Mouse (Mus musculus): Measurements from ENCODE around the gene Cdc73. TPM values are rescaled to one million over a fixed set of nuclear protein-coding genes. Genes with fewer than 3 reads are reported as not detected.

Cdc73 gene
- total and polyA plus RNA-seq, 3 experiments, result 13.4 to 85.0 (median 21.5) TPM

- peaks cover 20 to 61% of the 10 kb centered on the region in 2 experiments for H3K36me3 ChIP-seq (replicated peaks in 1 of 2; ENCODE audit: control insufficient read depth in 1 of 2, insufficient read depth in 1 of 2, low read length in 1 of 2)
- no peak for TF ChIP-seq NELFE (IDR thresholded peaks at IDR 0.05; ENCODE audit: low read depth, low read length)
- TF ChIP-seq MAFK (IDR thresholded peaks at IDR 0.05; ENCODE audit: insufficient replicate concordance, low read length), result no peak
- no peak for TF ChIP-seq ETS1 (conservative IDR thresholded peaks at IDR 0.05; ENCODE audit: low read depth, low read length)
- TF ChIP-seq MAZ (IDR thresholded peaks at IDR 0.05; ENCODE audit: low read depth, low read length), result no peak
- TF ChIP-seq TCF12 (IDR thresholded peaks at IDR 0.05; ENCODE audit: low read depth, low read length), result no peak
- no peak for TF ChIP-seq JUN (IDR thresholded peaks at IDR 0.05; ENCODE audit: insufficient read depth, low read depth, low read length)
- TF ChIP-seq ZC3H11A (IDR thresholded peaks at IDR 0.05; ENCODE audit: low read depth, low read length), result no peak
- TF ChIP-seq GABPA (IDR thresholded peaks at IDR 0.05; ENCODE audit: insufficient replicate concordance, low read depth, low read length), result no peak
- TF ChIP-seq KAT2A (IDR thresholded peaks at IDR 0.05; ENCODE audit: insufficient replicate concordance, low read length), result no peak
- no peak for TF ChIP-seq CHD1 (IDR thresholded peaks at IDR 0.05; ENCODE audit: low read depth, low read length)
- no peak for TF ChIP-seq USF2 (conservative IDR thresholded peaks at IDR 0.05; ENCODE audit: low read depth, low read length)
Measured at GRCm38 (mm10) chr1:143745871-143746270, 43.2 kb upstream of the Cdc73 start.

GRCm38 (mm10) chr1:143742186-143742585 lies 39.5 kb upstream of the Cdc73 start:
- TF ChIP-seq ZNF384 (IDR thresholded peaks at IDR 0.05; ENCODE audit: low read depth, low read length) (no peak), CHD1 (IDR thresholded peaks at IDR 0.05; ENCODE audit: low read depth, low read length) (no peak), PAX5 (IDR thresholded peaks at IDR 0.05; ENCODE audit: low read length) (no peak), ETS1 (conservative IDR thresholded peaks at IDR 0.05; ENCODE audit: low read depth, low read length) (no peak), CTCF (conservative IDR thresholded peaks at IDR 0.05 in 1 of 2, IDR thresholded peaks at IDR 0.05 in 1 of 2; ENCODE audit: low read depth in 2 of 2, low read length in 2 of 2) (no peak), MAFK (IDR thresholded peaks at IDR 0.05; ENCODE audit: insufficient replicate concordance, low read length) (no peak), ZC3H11A (IDR thresholded peaks at IDR 0.05; ENCODE audit: low read depth, low read length) (no peak), HCFC1 (IDR thresholded peaks at IDR 0.05; ENCODE audit: low read depth, low read length) (no peak), SIN3A (IDR thresholded peaks at IDR 0.05; ENCODE audit: low read length) (no peak), MAX (IDR thresholded peaks at IDR 0.05; ENCODE audit: low read length) (no peak), NELFE (IDR thresholded peaks at IDR 0.05; ENCODE audit: low read depth, low read length) (no peak), POLR2AphosphoS2 (IDR thresholded peaks at IDR 0.05; ENCODE audit: low read depth, low read length) (no peak), RAD21 (IDR thresholded peaks at IDR 0.05; ENCODE audit: low read depth, low read length) (no peak), ELF1 (IDR thresholded peaks at IDR 0.05; ENCODE audit: low read depth, low read length) (no peak)
- no peak overlapping the region for H3K4me3 ChIP-seq (replicated peaks in 1 of 3; ENCODE audit: low read depth in 2 of 3, low read length in 2 of 3, poor library complexity in 1 of 3)
- peaks cover 12 to 51% of the 10 kb centered on the region in 2 experiments for H3K36me3 ChIP-seq (replicated peaks in 1 of 2; ENCODE audit: control insufficient read depth in 1 of 2, insufficient read depth in 1 of 2, low read length in 1 of 2)
- no peak overlapping the region for H3K4me2 ChIP-seq (ENCODE audit: insufficient read depth, low read depth, poor library complexity, severe bottlenecking)
- DNase-seq (ENCODE audit: extremely low read depth), result no peak
- no peaks in the 10 kb centered on the region for H3K79me2 ChIP-seq (replicated peaks; ENCODE audit: control insufficient read depth, extremely low read depth, insufficient read depth, poor library complexity, severe bottlenecking)
- no peak overlapping the region for H3K9ac ChIP-seq (ENCODE audit: insufficient read depth, low read depth)
- dilution Hi-C loops (cut with MboI; ENCODE audit: extremely low pct_ligation_motif_present, extremely low pct_unique_long_range_greater_than_20kb, low sequenced_read_pairs), result no loop called here
- H3K4me1 ChIP-seq (ENCODE audit: control insufficient read depth in 1 of 2, insufficient read depth in 2 of 2), result peaks cover 0 to 7% of the 10 kb centered on the region in 2 experiments; a peak in 2 of 4 replicates
- H3K9me3 ChIP-seq (replicated peaks; ENCODE audit: low read length), result no peaks in the 10 kb centered on the region
- H3K27me3 ChIP-seq (replicated peaks), result no peaks in the 10 kb centered on the region
- in situ Hi-C loops (cut with MboI; ENCODE audit: low pct_ligation_motif_present, low pct_unique_long_range_greater_than_20kb, low sequenced_read_pairs), result no loop called here
- H3K27ac ChIP-seq (ENCODE audit: insufficient read depth, low read depth), result no peak overlapping the region

More at GRCm38 (mm10) chr1:143745871-143746270, 43.2 kb upstream of the Cdc73 start:
- dilution Hi-C loops (cut with MboI; ENCODE audit: extremely low pct_ligation_motif_present, extremely low pct_unique_long_range_greater_than_20kb, low sequenced_read_pairs) (no loop called here), in situ Hi-C loops (cut with MboI; ENCODE audit: low pct_ligation_motif_present, low pct_unique_long_range_greater_than_20kb, low sequenced_read_pairs) (no loop called here)
- H3K4me1 ChIP-seq (ENCODE audit: control insufficient read depth in 1 of 2, insufficient read depth in 2 of 2), result peaks cover 0 to under 1% of the 10 kb centered on the region in 2 experiments; a peak in 2 of 4 replicates
- no peak overlapping the region for H3K4me3 ChIP-seq (replicated peaks in 1 of 3; ENCODE audit: low read depth in 2 of 3, low read length in 2 of 3, poor library complexity in 1 of 3)
- no peaks in the 10 kb centered on the region for H3K27me3 ChIP-seq (replicated peaks)
- no peak overlapping the region for H3K9ac ChIP-seq (ENCODE audit: insufficient read depth, low read depth)
- no peaks in the 10 kb centered on the region for H3K9me3 ChIP-seq (replicated peaks; ENCODE audit: low read length)
- H3K27ac ChIP-seq (ENCODE audit: insufficient read depth, low read depth), result no peak overlapping the region
- H3K79me2 ChIP-seq (replicated peaks; ENCODE audit: control insufficient read depth, extremely low read depth, insufficient read depth, poor library complexity, severe bottlenecking), result no peaks in the 10 kb centered on the region
- DNase-seq (ENCODE audit: extremely low read depth), result no peak
- H3K4me2 ChIP-seq (ENCODE audit: insufficient read depth, low read depth, poor library complexity, severe bottlenecking), result no peak overlapping the region
